ENCODE assay signal across 28 mouse cellular contexts in genomic region chr9:118653436-118653835, GRCm38 (mm10). TPM values are rescaled to one million over a fixed set of nuclear protein-coding genes. Genes with fewer than 3 reads are reported as not detected.
DNase-seq lines count a peak whose midpoint lies in the region; ATAC-seq and TF ChIP-seq lines count a peak whose summit lies in the region.
"Had no signal": no experiment of that assay in that cellular context is flagged by ENCODE, and none has a peak within 500 bp of the region (broad histone marks: within the 10 kb centered on the region; RNA-seq: fewer than 3 reads in every experiment).

No protein-coding gene starts in this region.

- H3K27me3 ChIP-seq in liver, postnatal 0 days (ENCODE audit: insufficient read depth, low read length): no peaks in the 10 kb centered on the region
- no peaks in the 10 kb centered on the region for H3K27me3 ChIP-seq in liver, embryonic 12.5 days (replicated peaks)
- H3K27me3 ChIP-seq in limb, embryonic 10.5 days (ENCODE audit: low read depth, poor library complexity, severe bottlenecking): no peaks in the 10 kb centered on the region
- H3K27me3 ChIP-seq: embryonic facial prominence, embryonic 13.5 days; limb, embryonic 12.5 days; neural tube, embryonic 13.5 days had no signal

- H3K9me3 ChIP-seq in liver, postnatal 0 days (ENCODE audit: low read length): no peaks in the 10 kb centered on the region
- H3K9me3 ChIP-seq in liver, embryonic 12.5 days (replicated peaks): 0 out of 2 replicates have a peak, but pooled peaks cover 5% of the 10 kb centered on the region
- H3K9me3 ChIP-seq in limb, embryonic 10.5 days (replicated peaks): no peaks in the 10 kb centered on the region
- H3K9me3 ChIP-seq: embryonic facial prominence, embryonic 13.5 days; neural tube, embryonic 13.5 days had no signal

- no peak overlapping the region for H3K4me3 ChIP-seq in liver, postnatal 0 days (ENCODE audit: low read depth, low read length)
- H3K4me3 ChIP-seq in liver, embryonic 12.5 days: no peak overlapping the region
- no peak overlapping the region for H3K4me3 ChIP-seq in bone marrow, adult 2 months (replicated peaks; ENCODE audit: control insufficient read depth, low read depth, low read length)
- no peak overlapping the region for H3K4me3 ChIP-seq in limb, embryonic 10.5 days
- H3K4me3 ChIP-seq: embryonic facial prominence, embryonic 13.5 days; limb, embryonic 12.5 days; midbrain, embryonic 10.5 days; myocyte; neural tube, embryonic 13.5 days had no signal

- H3K9ac ChIP-seq in liver, postnatal 0 days (replicated peaks): no peak overlapping the region
- no peak overlapping the region for H3K9ac ChIP-seq in liver, embryonic 12.5 days
- H3K9ac ChIP-seq: embryonic facial prominence, embryonic 13.5 days; limb, embryonic 12.5 days; liver, embryonic 14.5 days; neural tube, embryonic 13.5 days had no signal

- H3K4me1 ChIP-seq in liver, postnatal 0 days (ENCODE audit: insufficient read depth): peaks cover 9% of the 10 kb centered on the region; the same call in 1 of the 2 replicates
- no peaks in the 10 kb centered on the region for H3K4me1 ChIP-seq in liver, embryonic 12.5 days
- peaks cover 4% of the 10 kb centered on the region; the same call in 1 of the 2 replicates for H3K4me1 ChIP-seq in bone marrow, adult 2 months (ENCODE audit: control insufficient read depth, insufficient read depth, low read length)
- peaks cover 57% of the 10 kb centered on the region for H3K4me1 ChIP-seq in limb, embryonic 10.5 days

- TF ChIP-seq POLR2A in bone marrow, adult 2 months (IDR thresholded peaks at IDR 0.05; ENCODE audit: borderline replicate concordance, control insufficient read depth, low read depth, low read length): no peak

- DNase-seq in liver, postnatal 0 days: no peak
- peak; percentile 80 for DNase-seq in embryo, embryonic 10 days (ENCODE audit: low spot score)
- peak; percentile 40 for DNase-seq in limb, embryonic 10.5 days (ENCODE audit: low spot score)
- DNase-seq in layer of hippocampus, adult 9-11 months: no peak
- DNase-seq: adrenal gland, postnatal 10 days; cerebellum, adult 8-10 months; cerebellum, postnatal 36 days; heart, postnatal 10 days; kidney, adult 11 months; retina, postnatal 1 day; right cerebral cortex, postnatal 25 days; spleen, adult 18-20 months had no signal

- ATAC-seq in liver, postnatal 0 days: no peak
- ATAC-seq in liver, embryonic 12.5 days: no peak
- no peak for ATAC-seq in cerebellum, adult (ENCODE audit: insufficient number of reproducible peaks, low FRiP score, low TSS enrichment)
- ATAC-seq: activated CD4-positive, CD25-positive, alpha-beta regulatory T cell, adult 4 months; forebrain, embryonic 14.5 days; lung, postnatal 0 days; midbrain, embryonic 16.5 days had no signal

- H3K27ac ChIP-seq in liver, postnatal 0 days (ENCODE audit: low read depth): peak overlapping the region; percentile 67
- no peak overlapping the region for H3K27ac ChIP-seq in liver, embryonic 12.5 days
- H3K27ac ChIP-seq in bone marrow, adult 2 months (ENCODE audit: control insufficient read depth, insufficient read depth, low read depth, low read length, poor library complexity): peak overlapping the region; percentile 85
- peak overlapping the region; percentile 78 for H3K27ac ChIP-seq in limb, embryonic 10.5 days
- H3K27ac ChIP-seq: limb, embryonic 12.5 days; liver, embryonic 14.5 days; macrophage; midbrain, embryonic 10.5 days; neural tube, embryonic 13.5 days had no signal

- no peak for TF ChIP-seq EP300 in liver, postnatal 0 days (IDR thresholded peaks at IDR 0.05; ENCODE audit: low read depth)

- no peak overlapping the region for H3K4me2 ChIP-seq in liver, postnatal 0 days (ENCODE audit: low read depth, low read length)
- no peak overlapping the region for H3K4me2 ChIP-seq in liver, embryonic 12.5 days
- H3K4me2 ChIP-seq: embryonic facial prominence, embryonic 13.5 days; heart, embryonic 11.5 days; limb, embryonic 12.5 days; neural tube, embryonic 13.5 days had no signal

- TF ChIP-seq CTCF in liver, postnatal 0 days (IDR thresholded peaks at IDR 0.05; ENCODE audit: low read depth): no peak
- no peak for TF ChIP-seq CTCF in bone marrow, adult 2 months (IDR thresholded peaks at IDR 0.05; ENCODE audit: control insufficient read depth, insufficient read depth, low read length)

- WGBS in liver, postnatal 0 days (ENCODE audit: insufficient replicate concordance): 30% methylated on average over 1 of the region's 1 CpGs
- 68% methylated on average over 1 of the region's 1 CpGs for WGBS in liver, embryonic 12.5 days (ENCODE audit: insufficient replicate concordance)
- 79% methylated on average over 1 of the region's 1 CpGs for WGBS in bone marrow, adult 2 months
- WGBS in limb, embryonic 10.5 days: 0% methylated on average over 1 of the region's 1 CpGs

- no peaks in the 10 kb centered on the region for H3K36me3 ChIP-seq in liver, postnatal 0 days (replicated peaks; ENCODE audit: insufficient read depth, low read length)
- 0 out of 2 replicates have a peak, but pooled peaks cover 7% of the 10 kb centered on the region for H3K36me3 ChIP-seq in liver, embryonic 12.5 days
- peaks cover 43% of the 10 kb centered on the region for H3K36me3 ChIP-seq in limb, embryonic 10.5 days
- H3K36me3 ChIP-seq: midbrain, embryonic 10.5 days; neural tube, embryonic 13.5 days had no signal

RNA-seq across cellular contexts. Expression of gene Itga9, which starts 46.9 kb away (rescaled TPM):
- polyA plus RNA-seq in liver, postnatal 0 days (2015; fragmentation: Nextera tagmentation; extraction: Ambion mirVana): 3.8 and 4.8 TPM in 2 replicates
- polyA plus RNA-seq in liver, embryonic 12.5 days (2016; fragmentation: Nextera tagmentation; extraction: Ambion mirVana): 6.6 and 7.4 TPM in 2 replicates
- 3.3 and 12.0 TPM in 2 replicates for polyA plus RNA-seq in bone marrow, adult 2 months (2011; ENCODE audit: insufficient read depth, insufficient read length, low replicate concordance, missing spikeins)
- 8.8 and 9.3 TPM in 2 replicates for polyA plus RNA-seq in limb, embryonic 10.5 days (2016; fragmentation: Nextera tagmentation; extraction: Ambion mirVana)
- polyA plus RNA-seq: C2C12 had no signal

Comparison
In these comparisons a context has a peak if more than half of its experiments do, and no peak if none do; other contexts are left out.
1. DNase-seq: peak in embryo, embryonic 10 days (single experiment) and limb, embryonic 10.5 days (single experiment); none in liver, postnatal 0 days (single experiment) and layer of hippocampus, adult 9-11 months (single experiment).